Mouse (Mus musculus) MEL (cell line): Measurements from ENCODE around the gene Kif26a. TPM values are rescaled to one million over a fixed set of nuclear protein-coding genes. Genes with fewer than 3 reads are reported as not detected.

Source experiments
- DNase-seq: peaks from one replicate; pipeline ENCODE4 v3.0.0; 2011; ENCODE audit warnings: low read depth, low spot score
- H3K27ac ChIP-seq: 2 replicates; pipeline ENCODE4 v1.5.1; 2012; ENCODE audit warnings: low read depth, mild to moderate bottlenecking, control low read depth, low read length, moderate library complexity; ENCODE audit not compliant: control insufficient read depth
- H3K27me3 ChIP-seq, 2 experiments: fragments of 150-350 bp in 1 of 2; sonication (generic) in 1 of 2; 2 replicates each; pipeline ENCODE4 v1.6.1; 2012; ENCODE audit warnings: low read length in 2 of 2, mild to moderate bottlenecking in 2 of 2, improper control_type of control experiment in 1 of 2, moderate library complexity in 1 of 2; ENCODE audit not compliant: insufficient read depth in 2 of 2, control insufficient read depth in 1 of 2
- H3K36me3 ChIP-seq, 2 experiments: 2 replicates each; pipeline ENCODE4 v1.6.1; 2012 to 2014; ENCODE audit warnings: low read length in 2 of 2, improper control_type of control experiment in 1 of 2, inconsistent platforms in 1 of 2, mild to moderate bottlenecking in 1 of 2; ENCODE audit not compliant: insufficient read depth in 2 of 2, control insufficient read depth in 1 of 2
- H3K4me1 ChIP-seq, 2 experiments: fragments of 150-350 bp in 1 of 2; sonication (generic) in 1 of 2; 2 replicates each; pipeline ENCODE4 v1.6.1; 2012; ENCODE audit warnings: low read length in 2 of 2, improper control_type of control experiment in 1 of 2, mild to moderate bottlenecking in 1 of 2; ENCODE audit not compliant: insufficient read depth in 2 of 2, control insufficient read depth in 1 of 2
- H3K4me3 ChIP-seq, 2 experiments: fragments of 150-350 bp in 1 of 2; sonication (generic) in 1 of 2; 2 replicates each; pipeline ENCODE4 v1.5.1; 2012; ENCODE audit warnings: low read depth in 2 of 2, low read length in 2 of 2, mild to moderate bottlenecking in 2 of 2, moderate library complexity in 2 of 2, control low read depth in 1 of 2, improper control_type of control experiment in 1 of 2; ENCODE audit not compliant: control insufficient read depth in 1 of 2, insufficient read depth in 1 of 2
- H3K79me2 ChIP-seq: 2 replicates; pipeline ENCODE4 v1.6.1; 2012; ENCODE audit warnings: mild to moderate bottlenecking, low read length, moderate library complexity; ENCODE audit not compliant: control insufficient read depth, poor library complexity, insufficient read depth
- H3K9ac ChIP-seq: 2 replicates; pipeline ENCODE4 v1.6.1; 2012; ENCODE audit warnings: low read depth, mild to moderate bottlenecking, control low read depth, low read length, moderate library complexity; ENCODE audit not compliant: control insufficient read depth, poor library complexity, severe bottlenecking
- H3K9me3 ChIP-seq: fragments of 150-350 bp; sonication (generic); replicated peaks from 2 replicates; pipeline ENCODE4 v1.6.1; 2012; ENCODE audit warnings: mild to moderate bottlenecking, low read length, improper control_type of control experiment, moderate library complexity; ENCODE audit not compliant: insufficient read depth
- CHD2 ChIP-seq: IDR thresholded peaks from 2 replicates; pipeline ENCODE4 v1.6.1; 2011; ENCODE audit warnings: low read length, improper control_type of control experiment
- ETS1 ChIP-seq: IDR thresholded peaks from 2 replicates; pipeline ENCODE4 v1.6.1; 2012; ENCODE audit warnings: low read depth, mild to moderate bottlenecking, inconsistent platforms, low read length, improper control_type of control experiment, moderate library complexity
- GABPA ChIP-seq: IDR thresholded peaks from 2 replicates; pipeline ENCODE4 v1.6.1; 2012; ENCODE audit warnings: low read depth, mild to moderate bottlenecking, inconsistent platforms, low read length, improper control_type of control experiment, moderate library complexity
- MAFK ChIP-seq: IDR thresholded peaks from 2 replicates; pipeline ENCODE4 v1.6.1; 2011; ENCODE audit warnings: low read depth, mild to moderate bottlenecking, low read length, improper control_type of control experiment, borderline replicate concordance
- MYB ChIP-seq: IDR thresholded peaks from 2 replicates; pipeline ENCODE4 v1.6.1; 2011; ENCODE audit warnings: mild to moderate bottlenecking, low read depth, low read length, improper control_type of control experiment
- NELFE ChIP-seq: IDR thresholded peaks from 2 replicates; pipeline ENCODE4 v1.6.1; 2011; ENCODE audit warnings: low read depth, low read length, improper control_type of control experiment
- NRF1 ChIP-seq: IDR thresholded peaks from 2 replicates; pipeline ENCODE4 v1.6.1; 2014; ENCODE audit warnings: low read depth, mild to moderate bottlenecking, inconsistent platforms, low read length, improper control_type of control experiment, moderate library complexity; ENCODE audit not compliant: poor library complexity, insufficient read depth, severe bottlenecking
- SMC3 ChIP-seq: IDR thresholded peaks from 2 replicates; pipeline ENCODE4 v1.6.1; 2011; ENCODE audit warnings: low read depth, low read length, improper control_type of control experiment
- TAL1 ChIP-seq: IDR thresholded peaks from 2 replicates; pipeline ENCODE4 v1.6.1; 2012; ENCODE audit warnings: mild to moderate bottlenecking, inconsistent platforms, low read length, moderate library complexity, mixed read lengths
- TCF12 ChIP-seq: IDR thresholded peaks from 2 replicates; pipeline ENCODE4 v1.6.1; 2014; ENCODE audit warnings: low read depth, mild to moderate bottlenecking, inconsistent platforms, low read length, improper control_type of control experiment, moderate library complexity
- USF2 ChIP-seq, 2 experiments: IDR thresholded peaks; 2 replicates each; pipeline ENCODE4 v1.6.1; 2011 to 2012; ENCODE audit warnings: improper control_type of control experiment in 2 of 2, low read length in 2 of 2, borderline replicate concordance in 1 of 2, inconsistent platforms in 1 of 2, low read depth in 1 of 2, mild to moderate bottlenecking in 1 of 2; ENCODE audit not compliant: insufficient read depth in 1 of 2
- ZC3H11A ChIP-seq: IDR thresholded peaks from 2 replicates; pipeline ENCODE4 v1.6.1; 2012; ENCODE audit warnings: low read depth, mild to moderate bottlenecking, inconsistent platforms, low read length, improper control_type of control experiment
- ZMIZ1 ChIP-seq: IDR thresholded peaks from 2 replicates; pipeline ENCODE4 v1.6.1; 2012; ENCODE audit warnings: low read depth, mild to moderate bottlenecking, inconsistent platforms, low read length, improper control_type of control experiment, moderate library complexity
- polyA plus RNA-seq, 2 experiments: library from polyadenylated mRNA; stranded (reverse) in 1 of 2; unstranded in 1 of 2; fragments of >175 nt in 1 of 2; fragments of >200 nt in 1 of 2; gene quantifications; 2 replicates each; pipeline versions ENCODE4 v1.2.1 to v1.2.4; 2012; ENCODE audit warnings: low replicate concordance in 2 of 2, low read depth in 1 of 2; ENCODE audit not compliant: insufficient read length in 2 of 2, insufficient read depth in 1 of 2, missing spikeins in 1 of 2
- total RNA-seq: library from RNA; depleted of rRNA; stranded (reverse); fragments of 300-350 nt; gene quantifications from 2 replicates; pipeline ENCODE4 v1.2.3, GENCODE M21; 2012

The Kif26a gene
- total and polyA plus RNA-seq, 3 experiments, result 4.8 to 6.9 TPM; not detected in 1

GRCm38 (mm10) chr12:112164840-112165219, 18.8 kb downstream of the Kif26a start:
- Histone ChIP-seq H3K27me3 (no peaks in the 10 kb centered on the region), H3K36me3 (no peaks in the 10 kb centered on the region), H3K9ac (no peak overlapping the region), H3K27ac (no peak overlapping the region), H3K9me3 (peaks cover 4% of the 10 kb centered on the region; the same call in 1 of the 2 replicates), H3K4me3 (no peak overlapping the region), H3K4me1 (no peaks in the 10 kb centered on the region), H3K79me2 (no peaks in the 10 kb centered on the region)
- DNase-seq, result no peak
- TF ChIP-seq USF2 (IDR thresholded peaks at IDR 0.05; ENCODE audit: borderline replicate concordance in 1 of 2, insufficient read depth in 1 of 2, low read depth in 1 of 2, low read length in 2 of 2), result no peak
- TF ChIP-seq SMC3, result no peak
- TF ChIP-seq ZC3H11A, result no peak
- TF ChIP-seq MAFK, result no peak
- no peak for TF ChIP-seq MYB
- no peak for TF ChIP-seq TCF12
- no peak for TF ChIP-seq TAL1
- no peak for TF ChIP-seq CHD2
- no peak for TF ChIP-seq ETS1
- no peak for TF ChIP-seq GABPA

- H3K79me2 ChIP-seq, result no peaks in the 10 kb centered on the region
- no peaks in the 10 kb centered on the region for H3K36me3 ChIP-seq
- H3K9me3 ChIP-seq, result no peaks in the 10 kb centered on the region; the same call in 1 of the 2 replicates
- H3K27ac ChIP-seq, result no peak overlapping the region
- H3K9ac ChIP-seq, result no peak overlapping the region
- DNase-seq, result no peak
- TF ChIP-seq NRF1 (no peak), NELFE (peak; percentile 7; the same call in 1 of the 2 replicates)
- H3K4me3 ChIP-seq, result no peak overlapping the region
- no peaks in the 10 kb centered on the region for H3K4me1 ChIP-seq
- no peaks in the 10 kb centered on the region for H3K27me3 ChIP-seq
Observed at GRCm38 (mm10) chr12:112169240-112169639, 23.2 kb downstream of the Kif26a start.

GRCm38 (mm10) chr12:112170671-112171574, 24.9 kb downstream of the Kif26a start:
- Histone ChIP-seq H3K27ac (no peak overlapping the region), H3K79me2 (no peaks in the 10 kb centered on the region), H3K9me3 (no peaks in the 10 kb centered on the region; the same call in 1 of the 2 replicates), H3K36me3 (no peaks in the 10 kb centered on the region), H3K27me3 (no peaks in the 10 kb centered on the region), H3K9ac (no peak overlapping the region)
- DNase-seq, result no peak
- TF ChIP-seq TCF12 (0 out of 2 replicates have a peak, but pooled peaks have one; percentile 13), ZMIZ1 (no peak)
- TF ChIP-seq, all 39 proteins: peak for 1
- Histone ChIP-seq H3K4me3 (no peak overlapping the region), H3K4me1 (no peaks in the 10 kb centered on the region)
